Mouse (Mus musculus) frontal cortex, adult (tissue): ENCODE results near the gene Txndc17.
A peak's percentile ranks its signal among the peaks of the same experiment; 100 is the strongest.

ENCODE experiments used
- ATAC-seq: cut with Nextera tagmentation; 2 replicates; pipeline ENCODE4 v1.9.2; 2017; ENCODE audit warnings: mild to moderate bottlenecking, moderate library complexity, mixed read lengths; ENCODE audit not compliant: low TSS enrichment

The Txndc17 gene

GRCm38 (mm10) chr11:72223414-72223813, 16.1 kb downstream of the Txndc17 start:
- ATAC-seq, result no peak

GRCm38 (mm10) chr11:72224865-72225264, 17.5 kb downstream of the Txndc17 start:
- peak; percentile 70 for ATAC-seq

- peak; percentile 50; the same call in 1 of the 2 replicates for ATAC-seq
These were observed 18.9 kb downstream of the Txndc17 start for GRCm38 (mm10) chr11:72226020-72226791.

- no peak for ATAC-seq
These were observed 19.6 kb downstream of the Txndc17 start for GRCm38 (mm10) chr11:72226901-72227300.

- ATAC-seq, result no peak
These were observed 21.2 kb downstream of the Txndc17 start for GRCm38 (mm10) chr11:72228513-72228912.

GRCm38 (mm10) chr11:72232068-72232467, 24.7 kb downstream of the Txndc17 start:
- no peak for ATAC-seq

- no peak for ATAC-seq
These were observed 25.6 kb downstream of the Txndc17 start for GRCm38 (mm10) chr11:72232991-72233390.

- peak; percentile 69; the same call in 1 of the 2 replicates for ATAC-seq
These were observed 26.7 kb downstream of the Txndc17 start for GRCm38 (mm10) chr11:72234013-72234412.

- no peak for ATAC-seq
These were observed 32.9 kb downstream of the Txndc17 start for GRCm38 (mm10) chr11:72240062-72240860.

GRCm38 (mm10) chr11:72245196-72245753, 37.9 kb downstream of the Txndc17 start:
- peak; percentile 89 for ATAC-seq

GRCm38 (mm10) chr11:72255629-72256028, 48.3 kb downstream of the Txndc17 start:
- ATAC-seq, result no peak

GRCm38 (mm10) chr11:72256441-72256840, 49.1 kb downstream of the Txndc17 start:
- ATAC-seq, result no peak
